Mouse (Mus musculus) natural killer cell, adult 2 months (primary cell): ENCODE data around the gene Sptbn4.

Source experiments
- DNase-seq, 2 experiments: peaks; one replicate each; pipeline ENCODE4 v3.0.0; 2022; ENCODE audit warnings: low spot score in 2 of 2

Sptbn4 gene

GRCm38 (mm10) chr7:27433349-27433748, 14.1 kb downstream of the Sptbn4 start:
- no peak for DNase-seq

DNA sequence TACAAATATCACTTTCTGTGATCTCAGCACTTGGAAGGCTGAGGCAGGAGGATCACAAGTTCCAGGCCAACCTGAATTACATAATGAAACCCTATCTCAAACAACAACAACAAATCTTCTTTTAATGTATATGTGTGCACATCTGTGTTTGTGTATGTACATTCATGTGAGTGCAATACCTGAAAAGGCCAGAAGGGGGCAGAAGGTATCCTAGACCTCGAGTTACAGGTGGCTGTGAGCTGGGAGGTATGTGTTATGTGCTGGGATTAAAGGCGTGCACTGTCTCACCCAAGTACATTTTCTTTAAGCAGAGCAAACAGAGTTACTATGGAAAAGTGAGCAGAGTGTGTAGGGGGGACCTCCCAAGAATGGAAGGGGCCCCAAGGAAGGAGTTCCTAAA, 18.4 kb downstream of the Sptbn4 start:
- DNase-seq = no peak

DNA sequence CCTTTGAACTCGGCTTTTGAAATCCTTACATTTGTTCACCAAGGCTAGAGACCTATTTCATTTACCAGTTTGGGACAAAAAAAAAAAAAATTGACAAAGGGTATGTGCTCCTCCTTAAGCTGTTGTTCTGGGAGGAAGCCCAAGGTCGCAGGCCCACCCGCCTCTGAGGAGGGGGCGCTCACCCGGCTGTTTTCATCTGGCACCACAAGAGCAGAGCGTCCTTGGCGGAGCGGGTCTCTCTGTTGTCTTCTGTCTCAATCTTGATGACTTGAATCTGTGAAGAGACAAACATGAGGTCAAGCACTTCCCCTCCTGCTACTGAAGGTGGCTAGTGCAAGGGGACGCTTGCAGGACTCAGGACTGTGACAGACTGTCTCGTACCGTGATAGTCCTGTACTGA, 19.5 kb downstream of the Sptbn4 start:
- no peak for DNase-seq

DNA sequence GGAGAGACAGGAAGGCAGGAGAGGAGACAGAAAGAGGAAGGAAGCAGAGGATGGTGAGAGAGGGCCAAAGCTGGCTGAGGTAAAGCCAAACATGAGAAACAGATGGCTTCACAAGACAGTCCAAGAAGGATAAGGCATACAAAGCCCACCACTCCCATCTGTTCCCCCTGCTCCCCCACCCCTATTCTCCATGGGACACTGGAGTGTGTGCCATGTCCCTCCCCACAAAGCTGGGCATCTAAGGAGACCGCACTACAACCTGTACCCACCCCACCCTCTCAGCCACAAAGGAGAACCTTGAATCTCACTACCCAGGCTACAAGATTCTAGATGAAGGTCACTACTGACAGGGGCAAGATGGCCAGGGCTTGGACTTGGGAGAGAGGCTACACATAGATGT, 20.1 kb downstream of the Sptbn4 start:
- DNase-seq = no peak

GRCm38 (mm10) chr7:27423556-27424326, 23.7 kb downstream of the Sptbn4 start:
- DNase-seq = no peak

DNA sequence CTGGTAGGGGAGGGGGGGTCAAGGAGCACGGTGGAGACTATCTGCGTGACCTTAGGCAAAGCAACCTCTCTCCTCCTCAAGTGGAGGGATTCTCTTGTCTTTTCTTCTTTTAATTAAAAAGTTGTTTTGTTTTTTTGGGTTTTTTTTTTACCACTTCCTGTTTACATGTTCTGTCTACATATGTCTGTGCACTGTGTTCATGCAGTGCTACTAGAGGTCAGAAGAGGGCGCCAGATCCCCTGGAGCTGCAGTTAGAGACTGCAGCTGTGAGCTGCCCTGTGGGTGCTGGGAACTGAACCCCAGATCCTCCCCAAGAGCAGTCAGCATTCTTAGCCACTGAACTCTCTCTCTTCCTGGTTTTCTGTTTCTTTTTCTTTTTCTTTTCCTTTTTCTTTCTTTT, 28.4 kb downstream of the Sptbn4 start:
- DNase-seq = no peak

DNA sequence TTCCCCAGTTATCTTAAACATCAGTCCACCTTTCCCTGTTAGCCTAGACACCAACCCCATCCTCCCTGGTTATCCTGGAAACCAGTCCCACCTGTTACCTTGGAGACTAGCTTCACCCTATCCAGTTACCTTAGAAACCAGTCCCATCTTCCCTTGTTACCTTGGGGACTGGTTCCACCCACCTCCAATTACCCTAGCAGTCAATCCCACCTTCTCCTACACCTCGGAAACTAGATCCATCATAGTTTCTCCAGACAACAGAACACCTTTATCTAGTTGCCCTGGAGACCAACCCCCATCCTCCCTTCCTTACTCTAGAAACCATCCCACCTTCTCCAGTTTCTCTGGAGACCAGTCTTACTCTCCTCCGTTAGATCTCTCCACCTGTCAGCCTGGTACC, 30.3 kb downstream of the Sptbn4 start:
- DNase-seq = no peak

DNA sequence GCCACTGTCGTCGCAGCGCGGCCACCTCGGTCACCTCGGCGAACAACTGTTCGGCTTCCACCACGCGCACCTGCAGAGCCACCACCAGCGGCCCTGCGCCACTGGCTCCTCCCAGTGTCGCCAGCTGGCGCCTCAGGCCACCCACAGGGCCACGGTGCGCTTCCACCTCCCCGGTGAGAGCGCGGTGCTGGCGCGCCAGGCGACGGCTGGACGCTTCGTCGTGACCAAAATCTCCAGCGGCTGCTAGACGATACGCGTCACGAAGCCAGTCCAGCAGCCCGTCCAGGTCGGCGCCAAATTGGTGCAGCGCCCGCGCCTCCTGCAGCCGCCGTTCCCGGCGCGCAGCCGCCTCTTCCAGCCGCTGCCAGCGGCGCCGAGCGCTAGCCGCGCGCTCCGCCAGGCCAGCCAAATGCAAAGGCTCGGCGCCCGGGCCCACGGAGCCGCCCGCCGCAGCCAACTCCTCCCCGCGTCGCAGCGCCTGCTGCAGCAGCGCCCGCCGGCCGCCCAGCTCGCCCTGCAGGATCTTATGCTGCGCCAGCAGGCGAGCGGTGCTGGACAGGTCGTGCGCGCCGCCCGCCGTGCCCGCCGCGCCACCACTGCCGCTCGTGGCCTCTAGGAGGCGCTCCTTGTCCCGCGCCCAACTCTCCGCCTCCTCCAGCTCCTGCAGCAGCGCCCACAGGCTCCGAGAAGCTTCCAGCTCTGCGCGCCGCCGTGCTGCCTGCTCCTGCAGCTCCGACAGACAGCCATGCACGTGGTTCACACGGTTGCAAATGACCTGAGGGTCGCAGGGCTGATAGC, 38.9 kb downstream of the Sptbn4 start:
- peak; percentile 20 to 48 for DNase-seq

GRCm38 (mm10) chr7:27407816-27408215, 39.7 kb downstream of the Sptbn4 start:
- DNase-seq = no peak

- DNase-seq = no peak
Measured at GRCm38 (mm10) chr7:27406481-27406880, 41.0 kb downstream of the Sptbn4 start.

DNA sequence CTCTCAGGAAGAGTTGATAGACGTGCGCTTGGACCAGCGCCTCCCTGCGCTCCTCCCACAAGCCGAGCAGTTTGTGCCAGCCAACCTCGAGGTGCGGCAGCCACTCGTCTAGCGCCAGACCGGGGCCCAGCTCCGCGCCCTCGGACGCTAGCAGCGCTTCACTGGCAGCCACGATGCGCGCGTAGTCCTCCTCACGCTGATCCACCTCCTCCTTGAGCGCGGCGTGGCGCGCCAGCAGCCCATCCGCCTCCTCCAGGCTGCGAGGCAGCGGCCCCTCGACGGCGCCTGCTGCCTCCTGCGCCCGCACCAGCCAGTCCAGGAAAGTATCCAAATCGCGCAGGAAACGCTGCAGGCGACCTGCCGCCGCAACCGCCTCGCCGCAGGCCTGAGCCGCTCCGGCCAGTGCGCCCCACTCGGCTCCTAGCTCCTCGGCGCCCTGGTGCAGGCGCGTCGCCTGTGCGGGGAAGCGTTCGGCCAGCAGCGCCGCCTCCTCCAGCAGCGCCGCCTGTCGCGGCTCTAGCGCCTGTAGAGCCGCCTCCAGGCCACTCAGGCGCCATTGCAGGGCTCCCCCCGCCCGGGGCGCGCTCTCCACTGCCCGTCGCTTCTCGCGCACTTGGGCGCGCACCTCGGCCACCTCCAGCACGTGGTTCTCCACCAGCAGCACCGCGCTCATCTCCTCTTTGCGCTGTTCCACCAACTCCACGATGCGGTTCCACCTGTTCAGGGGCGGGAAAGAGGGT, 43.1 kb downstream of the Sptbn4 start:
- DNase-seq = no peak

GRCm38 (mm10) chr7:27402675-27403074, 44.8 kb downstream of the Sptbn4 start:
- peak; percentile 19 to 54 for DNase-seq

- DNase-seq = no peak
Measured at GRCm38 (mm10) chr7:27400545-27400944, 46.9 kb downstream of the Sptbn4 start.

DNA sequence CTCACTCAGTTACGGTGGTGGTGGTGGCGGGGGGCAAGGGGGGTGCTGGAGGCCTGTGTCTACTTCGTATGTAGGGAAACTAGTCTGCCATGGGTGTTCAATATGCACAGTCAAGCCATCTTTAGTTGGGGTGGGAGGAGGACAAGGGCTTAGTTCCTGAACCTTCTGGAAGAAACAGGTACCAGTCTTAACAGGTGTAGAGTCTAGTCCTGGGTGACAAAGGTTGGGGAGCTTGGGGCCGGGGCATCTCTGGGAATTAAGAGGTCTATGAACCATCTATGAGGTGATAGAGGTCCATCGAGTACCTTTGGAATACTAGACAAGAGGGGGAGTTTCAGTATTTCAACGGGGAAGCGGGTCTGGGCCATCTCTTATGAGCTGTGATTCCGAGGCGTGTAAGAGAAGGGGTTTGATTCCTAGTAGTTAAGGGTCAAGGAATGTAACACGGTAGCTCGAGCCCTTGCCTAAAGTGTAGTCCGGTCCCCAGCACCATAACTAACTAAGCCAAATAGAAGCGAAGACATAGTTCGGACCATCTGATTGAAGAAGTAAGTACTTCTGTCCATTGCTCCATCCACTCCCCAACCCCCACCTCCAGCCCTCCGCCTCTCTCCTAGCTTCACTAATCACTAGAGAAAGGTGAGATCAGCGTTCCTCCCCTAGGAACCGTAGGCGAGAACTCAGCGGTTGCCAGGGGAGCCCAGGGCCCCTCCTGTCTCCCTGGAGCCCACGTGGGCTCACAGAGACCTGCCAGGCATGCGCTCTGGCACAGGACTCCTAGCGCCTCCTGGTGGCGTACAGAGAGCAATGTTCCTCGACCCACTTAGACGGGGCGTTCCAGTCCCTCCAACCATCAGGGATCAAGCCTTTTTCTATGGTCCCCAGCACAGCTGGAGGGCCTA, 50.2 kb downstream of the Sptbn4 start:
- peak; percentile 19 to 46 for DNase-seq

DNA sequence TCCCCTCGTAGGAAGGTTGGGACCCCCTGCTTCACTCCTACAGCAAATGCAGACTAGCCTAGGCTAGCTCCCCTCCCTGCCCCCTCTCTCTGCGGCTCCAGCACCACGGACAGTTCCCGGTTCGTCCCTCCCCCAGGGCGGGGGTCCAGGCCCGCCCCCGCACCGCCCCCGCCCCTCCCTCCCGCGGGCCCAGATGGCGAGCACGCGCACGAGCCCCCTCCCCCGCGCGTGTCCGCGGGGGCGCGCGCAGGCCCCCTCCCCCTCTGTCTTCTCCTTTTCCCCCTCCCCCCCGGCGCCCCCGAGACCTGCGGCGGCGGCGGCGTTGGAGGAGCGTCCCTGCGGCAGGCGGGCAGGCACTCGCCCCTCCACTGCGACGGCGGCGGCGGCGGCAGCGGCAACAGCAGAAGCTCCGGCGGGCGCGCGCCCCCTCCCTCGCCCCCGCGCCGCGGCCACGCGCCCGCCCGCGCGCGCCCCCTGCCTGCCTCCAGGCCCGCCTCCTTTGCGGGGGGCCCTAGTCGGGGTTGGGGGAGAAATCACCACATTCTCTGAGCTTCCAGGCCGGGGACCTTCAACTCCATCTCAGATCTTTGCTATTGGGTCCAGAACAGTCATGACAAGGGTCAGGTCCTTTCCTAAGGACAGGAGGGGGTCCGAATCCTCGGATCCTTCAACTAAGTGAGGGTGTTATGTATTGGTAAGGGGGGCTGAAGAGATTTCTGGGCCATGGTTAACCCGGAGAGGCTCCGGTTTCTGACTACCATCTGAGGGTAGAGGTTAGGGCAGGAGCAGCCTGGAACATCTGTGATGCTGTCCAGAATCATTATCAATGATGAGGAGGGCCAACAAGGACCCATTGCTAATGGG, 51.1 kb downstream of the Sptbn4 start:
- DNase-seq = no peak

DNA sequence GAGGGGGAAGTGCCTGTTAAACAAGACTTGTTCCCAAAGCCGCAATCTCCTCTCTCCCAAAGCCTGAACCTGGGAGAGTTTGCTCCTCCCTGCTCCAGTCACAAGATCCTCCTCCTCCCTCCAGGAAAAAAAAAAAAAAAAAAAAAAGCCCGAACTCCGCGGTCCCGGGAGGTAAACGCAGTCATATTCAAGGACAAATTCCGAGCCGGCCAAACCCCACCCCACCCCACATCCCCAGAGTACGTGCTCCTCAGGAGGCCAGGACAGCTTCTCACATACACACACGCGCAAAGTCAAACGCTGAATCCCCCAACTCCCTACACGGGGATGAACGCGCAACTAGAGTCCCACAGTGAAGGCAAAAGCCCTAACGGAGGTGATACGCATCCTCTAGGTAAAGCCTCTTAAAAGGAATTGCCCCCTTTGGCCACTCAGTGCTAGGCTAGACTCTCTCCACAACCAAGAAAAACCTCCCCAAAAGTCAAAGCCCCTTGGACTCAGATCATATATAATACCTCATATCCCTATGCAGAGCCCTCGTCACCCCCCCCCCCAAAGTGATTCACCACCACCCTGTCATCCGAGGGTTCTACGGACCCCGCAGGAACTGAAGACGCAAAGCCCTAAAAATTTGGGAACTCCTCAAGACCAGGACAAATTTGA, 51.8 kb downstream of the Sptbn4 start:
- no peak for DNase-seq

- DNase-seq = no peak
Measured at GRCm38 (mm10) chr7:27391416-27391815, 56.1 kb downstream of the Sptbn4 start.

DNA sequence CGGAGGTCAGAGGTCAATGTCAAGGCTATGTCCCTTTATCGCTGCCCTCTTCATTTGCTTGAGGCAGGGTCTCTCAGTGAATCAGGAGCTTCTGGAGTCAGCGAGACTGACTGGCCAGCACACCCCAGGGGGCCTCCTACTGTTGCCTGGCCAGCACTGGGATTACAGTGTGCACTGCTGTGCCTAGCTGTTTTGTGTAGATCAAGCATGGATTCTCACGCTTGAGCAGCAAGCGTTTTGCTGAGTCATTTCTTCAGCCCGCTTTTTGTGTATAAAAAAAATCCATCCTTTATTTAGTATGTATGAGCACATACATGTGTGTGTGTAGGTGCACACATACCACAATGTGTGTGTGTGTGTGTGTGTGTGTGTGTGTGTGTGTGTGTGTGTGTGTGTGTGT, 58.3 kb downstream of the Sptbn4 start:
- DNase-seq = no peak

DNA sequence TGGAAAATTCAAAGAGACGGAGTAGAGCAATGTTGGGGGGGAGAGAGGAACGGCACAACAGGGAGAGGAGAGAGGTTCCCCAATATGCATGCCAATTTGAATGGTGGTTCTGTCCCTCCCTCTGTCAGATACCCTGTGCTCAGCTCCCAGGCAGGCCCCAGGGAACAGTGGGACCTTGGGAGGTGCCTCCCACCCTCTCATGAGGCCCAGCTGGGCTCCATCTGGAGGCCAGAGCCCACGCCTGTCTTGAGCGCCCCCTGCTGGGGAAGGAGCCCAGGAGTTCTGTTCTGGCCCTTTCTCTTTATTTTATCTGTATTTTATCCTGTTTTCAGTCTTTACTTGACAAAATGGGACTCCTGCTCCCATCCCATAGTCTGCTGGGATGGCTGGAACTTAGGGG, 62.8 kb downstream of the Sptbn4 start:
- peak; percentile 34 to 67 for DNase-seq

DNA sequence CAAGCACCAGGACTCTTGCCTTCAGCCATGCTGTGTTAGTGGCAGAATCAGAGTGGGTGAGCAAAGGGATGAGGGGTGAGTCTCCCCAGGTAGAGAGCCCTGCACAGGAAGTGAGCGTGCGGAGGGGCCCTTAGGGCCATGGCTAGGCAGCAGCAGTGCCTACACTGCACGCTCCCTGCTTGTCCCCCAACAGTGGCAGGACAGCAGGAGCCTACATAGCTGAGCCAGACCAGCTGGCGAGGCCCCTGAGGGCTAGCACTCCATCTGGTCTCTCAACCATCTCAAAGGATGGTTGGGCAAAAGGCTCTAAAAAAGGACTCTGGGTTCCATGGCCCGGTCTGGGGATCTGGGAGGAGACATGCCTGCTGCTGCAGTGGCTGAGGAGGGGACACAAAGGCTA, 63.4 kb downstream of the Sptbn4 start:
- DNase-seq = no peak
